Mouse (Mus musculus) intestine, embryonic 16.5 days (tissue): ENCODE data around the gene Cflar. TPM values are rescaled to one million over a fixed set of nuclear protein-coding genes. Genes with fewer than 3 reads are reported as not detected.
"Not testable (repeated sequence)": the region's sequence is repeated elsewhere in the genome, so short reads cannot be mapped to it uniquely, and the experiment has no call there.

ENCODE experiments used
- ATAC-seq: fragments of 200-750 bp; cut with Nextera tagmentation; 2 replicates; pipeline ENCODE4 v1.8.0; 2017; ENCODE audit warnings: moderate TSS enrichment, moderate library complexity
- H3K27ac ChIP-seq: fragments of 300-500 bp; sonication (generic); 2 replicates; pipeline ENCODE4 v1.5.1; 2014; ENCODE audit warnings: mild to moderate bottlenecking, low read length
- H3K27me3 ChIP-seq: fragments of 300-500 bp; sonication (generic); replicated peaks from 2 replicates; pipeline ENCODE4 v1.6.1; 2014; ENCODE audit warnings: low read length, control low read depth, mixed read lengths; ENCODE audit not compliant: control insufficient read depth, insufficient read depth
- H3K36me3 ChIP-seq: fragments of 300-500 bp; sonication (generic); 2 replicates; pipeline ENCODE4 v1.6.1; 2014; ENCODE audit warnings: low read length, control low read depth; ENCODE audit not compliant: control insufficient read depth, insufficient read depth
- H3K4me1 ChIP-seq: fragments of 300-500 bp; sonication (generic); 2 replicates; pipeline ENCODE4 v1.6.1; 2014; ENCODE audit warnings: low read length, control low read depth, mixed read lengths; ENCODE audit not compliant: control insufficient read depth, insufficient read depth
- H3K4me2 ChIP-seq: fragments of 300-500 bp; sonication (generic); 2 replicates; pipeline ENCODE4 v1.6.1; 2014; ENCODE audit warnings: low read depth, low read length, control low read depth
- H3K4me3 ChIP-seq: fragments of 300-500 bp; sonication (generic); 2 replicates; pipeline ENCODE4 v1.5.1; 2014; ENCODE audit warnings: mild to moderate bottlenecking, low read length
- H3K9ac ChIP-seq: fragments of 300-500 bp; sonication (generic); 2 replicates; pipeline ENCODE4 v1.6.1; 2014; ENCODE audit warnings: low read depth, low read length
- H3K9me3 ChIP-seq: fragments of 300-500 bp; sonication (generic); 2 replicates; pipeline ENCODE4 v1.6.1; 2016; ENCODE audit warnings: low read length, control low read depth; ENCODE audit not compliant: control insufficient read depth
- WGBS: fragments of 180-500 bp; shearing (Covaris S2); extraction: QIAGEN DNeasy Blood & Tissue Kit; methylation state at CpG from one replicate; pipeline ENCODE4 v1.1.7; 2014; 5-methylcytosine and 5-hydroxymethylcytosine counted together
- polyA plus RNA-seq: library from polyadenylated mRNA; unstranded; fragments of >200 nt; fragmentation: Nextera tagmentation; extraction: Ambion mirVana; gene quantifications from 2 replicates; pipeline ENCODE4 v1.2.1, GENCODE M21; 2015

Gene Cflar
- polyA plus RNA-seq, result 25.6 and 28.2 TPM in 2 replicates

GRCm38 (mm10) chr1:58711365-58712016 is at the start of gene Cflar:
Gene Cflar, plus strand, starts transcription at chr1:58711508.
- Histone ChIP-seq H3K4me3 (peak within 1 kb of the TSS; percentile 76), H3K4me1 (peaks cover 9% of the 10 kb centered on the region), H3K4me2 (peak within 1 kb of the TSS; percentile 59), H3K27ac (peak within 1 kb of the TSS; percentile 100), H3K9ac (peak within 1 kb of the TSS; percentile 94), H3K9me3 (no peaks in the 10 kb centered on the region), H3K27me3 (no peaks in the 10 kb centered on the region), H3K36me3 (no peaks in the 10 kb centered on the region)
- 0% methylated on average over 45 of the region's 45 CpGs for WGBS
- peak; percentile 66 for ATAC-seq

DNA sequence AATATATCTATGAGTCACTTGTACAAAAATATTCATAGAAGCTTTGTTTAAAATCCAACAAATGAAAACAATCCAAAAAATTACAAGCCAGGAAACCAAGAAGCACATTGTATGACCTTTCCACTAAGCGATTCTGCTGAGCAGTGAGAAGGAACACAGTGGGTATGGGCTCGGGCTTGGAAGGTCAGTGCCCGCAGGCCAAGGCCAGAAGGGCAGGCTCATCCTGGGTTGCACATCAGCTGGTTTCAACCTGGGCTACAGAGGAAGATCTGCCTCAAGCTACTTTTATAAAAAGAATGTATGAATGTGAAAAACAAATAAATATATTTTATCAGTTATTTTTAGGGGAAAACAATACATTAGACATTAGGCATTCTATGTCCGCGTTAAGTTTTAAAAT is 48.6 kb upstream of the Cflar start:
- not testable (repeated sequence) for H3K4me2 ChIP-seq, H3K9me3 ChIP-seq, H3K4me1 ChIP-seq, H3K27me3 ChIP-seq, H3K36me3 ChIP-seq, H3K27ac ChIP-seq, H3K9ac ChIP-seq, H3K4me3 ChIP-seq, ATAC-seq
- 91% methylated on average over 5 of the region's 5 CpGs for whole genome bisulfite sequencing

DNA sequence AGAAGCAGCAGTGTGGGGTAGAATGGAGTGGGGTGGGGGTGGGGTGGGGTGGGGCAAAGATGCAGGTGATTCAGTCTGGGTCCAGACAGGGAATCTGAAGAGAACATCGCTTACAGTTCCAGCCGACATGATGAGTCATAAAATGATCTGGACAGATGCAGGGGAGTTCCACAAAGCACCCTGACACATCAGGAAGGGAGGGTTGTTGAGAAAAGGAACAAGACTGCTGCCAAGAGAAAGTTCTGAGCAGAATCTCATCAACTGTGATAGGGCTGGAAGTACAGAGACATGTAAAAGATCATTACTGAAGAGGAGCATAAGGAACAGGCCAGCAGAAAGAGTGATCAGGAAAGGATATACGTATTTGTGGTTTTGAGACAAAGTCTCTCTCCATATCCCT is 47.9 kb upstream of the Cflar start:
- ATAC-seq, result not testable (repeated sequence)
- 79% methylated on average over 3 of the region's 3 CpGs for WGBS

GRCm38 (mm10) chr1:58668191-58668590 is 43.1 kb upstream of the Cflar start:
- Histone ChIP-seq H3K4me1 (no peaks in the 10 kb centered on the region), H3K9ac (no peak overlapping the region), H3K9me3 (no peaks in the 10 kb centered on the region), H3K27ac (no peak overlapping the region), H3K36me3 (no peaks in the 10 kb centered on the region), H3K27me3 (no peaks in the 10 kb centered on the region), H3K4me2 (no peak overlapping the region), H3K4me3 (no peak overlapping the region)
- ATAC-seq, result no peak
- WGBS, result 78% methylated on average over 5 of the region's 5 CpGs

More for the DNA sequence above, 47.9 kb upstream of the Cflar start:
- H3K4me2 ChIP-seq, H3K4me3 ChIP-seq, H3K4me1 ChIP-seq, H3K9me3 ChIP-seq, H3K9ac ChIP-seq, H3K36me3 ChIP-seq, H3K27ac ChIP-seq, H3K27me3 ChIP-seq: not testable (repeated sequence)

DNA sequence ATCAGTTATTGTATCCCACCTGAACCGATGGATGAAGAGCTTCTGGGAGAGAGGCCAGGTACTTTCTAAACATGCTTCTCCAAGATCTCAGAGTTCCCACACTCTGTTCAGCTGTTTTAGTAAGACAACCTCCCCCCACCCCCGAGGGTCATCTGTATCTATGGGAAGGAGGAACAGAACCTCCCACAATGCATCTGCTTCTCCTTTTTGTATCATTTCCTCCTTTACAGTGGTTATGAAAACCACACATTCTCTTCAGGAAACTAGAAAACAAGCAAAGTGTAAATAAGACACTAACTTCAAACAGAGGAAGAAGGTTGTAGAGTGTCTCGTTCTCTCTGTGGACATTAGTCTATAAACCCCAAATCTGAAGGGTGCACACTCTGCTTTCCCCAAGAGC is 41.7 kb upstream of the Cflar start:
- H3K27me3 ChIP-seq, H3K4me3 ChIP-seq, ATAC-seq, H3K36me3 ChIP-seq, H3K4me2 ChIP-seq, H3K9ac ChIP-seq, H3K4me1 ChIP-seq, H3K27ac ChIP-seq, H3K9me3 ChIP-seq: not testable (repeated sequence)
- WGBS, result 72% methylated on average over 3 of the region's 3 CpGs

DNA sequence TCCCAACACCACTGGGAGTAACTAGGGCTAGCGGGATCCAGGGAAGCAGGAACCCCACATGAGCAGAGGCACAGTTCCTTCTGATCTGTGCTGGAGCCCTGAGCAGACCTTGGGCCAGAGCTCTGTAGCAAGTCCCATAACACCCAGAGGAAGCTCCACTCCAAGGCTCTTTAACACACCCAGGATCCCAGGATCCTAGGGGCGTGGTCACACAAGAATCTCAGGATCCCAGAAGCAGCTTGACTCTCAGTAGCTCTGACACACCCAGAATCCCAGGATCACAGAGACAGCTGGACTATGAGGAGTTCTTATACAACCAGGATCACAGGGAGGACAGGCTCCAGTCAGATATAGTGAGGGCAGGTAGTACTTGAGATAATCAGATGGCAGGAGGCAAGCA is 39.2 kb upstream of the Cflar start:
- 78% methylated on average over 2 of the region's 2 CpGs for WGBS
- Histone ChIP-seq H3K27me3 (no peaks in the 10 kb centered on the region), H3K9me3 (no peaks in the 10 kb centered on the region), H3K4me1 (no peaks in the 10 kb centered on the region), H3K36me3 (no peaks in the 10 kb centered on the region), H3K27ac (no peak overlapping the region), H3K4me3 (no peak overlapping the region), H3K9ac (no peak overlapping the region), H3K4me2 (no peak overlapping the region)
- ATAC-seq, result no peak

DNA sequence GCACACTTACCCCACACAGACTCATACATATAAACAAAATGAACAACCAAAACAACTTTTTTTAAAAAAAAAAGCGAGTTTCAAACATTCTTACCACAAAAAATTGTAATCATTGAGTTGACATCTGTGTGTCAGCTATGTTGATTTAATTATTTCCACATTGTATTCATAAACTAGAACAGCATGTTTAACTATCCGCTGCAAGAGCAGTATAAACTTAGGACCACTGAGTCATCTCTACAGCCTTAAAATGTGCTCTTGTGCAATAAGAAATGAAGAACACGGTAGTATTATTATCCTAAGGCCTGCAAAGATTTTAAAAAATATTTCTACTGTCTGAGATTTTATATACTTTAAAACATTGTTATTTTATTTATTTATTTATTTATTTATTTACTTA is 36.3 kb upstream of the Cflar start:
- no peaks in the 10 kb centered on the region for H3K36me3 ChIP-seq
- ATAC-seq, result no peak
- H3K27me3 ChIP-seq, result no peaks in the 10 kb centered on the region
- no peak overlapping the region for H3K27ac ChIP-seq
- H3K4me3 ChIP-seq, result no peak overlapping the region
- H3K9ac ChIP-seq, result no peak overlapping the region
- no peaks in the 10 kb centered on the region for H3K9me3 ChIP-seq
- no peak overlapping the region for H3K4me2 ChIP-seq
- 84% methylated on average over 3 of the region's 3 CpGs for WGBS
- no peaks in the 10 kb centered on the region for H3K4me1 ChIP-seq

DNA sequence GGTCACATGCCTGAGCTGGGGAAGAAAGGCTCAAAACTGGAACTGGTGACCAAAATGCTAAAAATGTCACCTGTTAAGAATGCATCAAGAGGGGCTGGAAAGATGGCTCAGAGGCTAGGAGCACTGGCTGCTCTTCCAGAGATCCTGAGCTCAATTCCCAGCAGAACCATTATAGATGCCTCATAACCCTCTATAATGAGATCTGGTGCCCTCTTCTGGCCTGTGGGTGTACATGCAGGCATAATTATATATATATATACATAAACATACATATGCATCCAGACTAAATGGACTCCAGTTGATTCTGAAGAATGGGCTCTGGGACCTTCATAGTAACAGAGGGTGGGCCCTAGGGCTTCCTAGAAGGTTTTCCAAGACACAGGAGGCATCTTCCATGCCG is 33.7 kb upstream of the Cflar start:
- no peak for ATAC-seq
- Histone ChIP-seq H3K9ac (no peak overlapping the region), H3K36me3 (no peaks in the 10 kb centered on the region), H3K4me1 (no peaks in the 10 kb centered on the region), H3K9me3 (no peaks in the 10 kb centered on the region), H3K27ac (no peak overlapping the region), H3K4me2 (no peak overlapping the region), H3K4me3 (no peak overlapping the region), H3K27me3 (no peaks in the 10 kb centered on the region)
- 98% methylated on average over 1 of the region's 1 CpGs for WGBS

DNA sequence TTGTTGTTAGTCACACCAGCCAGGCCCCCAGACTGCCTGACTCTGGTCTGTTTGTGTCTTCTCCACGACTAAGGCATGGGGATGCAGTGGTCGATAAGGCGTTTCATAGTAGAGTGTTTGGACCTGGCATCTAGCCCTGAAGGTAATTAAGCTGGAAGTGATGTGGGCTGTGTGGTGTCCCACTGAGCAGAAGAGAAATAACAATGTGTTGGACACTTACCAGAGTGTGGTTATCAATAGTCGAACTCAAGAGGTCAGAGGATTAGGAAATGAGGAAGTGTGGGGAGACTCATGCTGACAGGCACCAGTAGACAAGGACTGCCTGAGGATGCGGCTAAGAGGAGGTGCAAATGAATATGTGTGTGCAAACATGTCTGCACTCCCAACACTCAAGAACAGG is 32.9 kb upstream of the Cflar start:
- H3K4me2 ChIP-seq, H3K36me3 ChIP-seq, ATAC-seq, H3K4me3 ChIP-seq, H3K9me3 ChIP-seq, H3K4me1 ChIP-seq, H3K9ac ChIP-seq, H3K27me3 ChIP-seq, H3K27ac ChIP-seq: not testable (repeated sequence)
- WGBS, result 69% methylated on average over 5 of the region's 5 CpGs

DNA sequence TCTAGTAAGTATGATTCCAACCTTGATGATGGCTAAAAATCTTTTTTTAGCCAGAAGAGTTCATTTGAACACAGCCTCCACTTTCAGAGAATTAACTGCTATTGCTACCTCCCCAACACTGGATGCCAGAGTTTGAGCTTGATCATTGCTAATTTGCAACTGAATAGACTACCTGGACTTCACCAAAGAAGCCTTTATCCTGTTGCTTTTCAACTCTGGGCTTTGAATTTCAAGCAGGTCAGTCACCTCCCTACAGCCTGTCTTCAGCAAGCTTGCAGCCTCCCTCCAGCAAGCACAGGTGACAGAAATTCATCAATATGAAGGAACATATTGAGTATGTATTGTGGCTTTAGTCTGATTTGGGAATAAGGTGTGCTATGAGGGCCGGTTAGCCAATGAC is 21.9 kb upstream of the Cflar start:
- Histone ChIP-seq H3K27me3 (no peaks in the 10 kb centered on the region), H3K27ac (no peak overlapping the region), H3K9ac (no peak overlapping the region), H3K4me3 (no peak overlapping the region), H3K4me2 (no peak overlapping the region), H3K9me3 (no peaks in the 10 kb centered on the region), H3K4me1 (0 out of 2 replicates have a peak, but pooled peaks cover 3% of the 10 kb centered on the region), H3K36me3 (no peaks in the 10 kb centered on the region)
- no peak for ATAC-seq
- WGBS, result 90% methylated on average over 1 of the region's 1 CpGs
